Mouse (Mus musculus): Measurements from ENCODE around the gene Gtf3c5.

The Gtf3c5 gene

GRCm38 (mm10) chr2:28534436-28535262 is 48.9 kb downstream of the Gtf3c5 start:
- ATAC-seq (ENCODE audit: low TSS enrichment): no peak

- ATAC-seq (ENCODE audit: low TSS enrichment): no peak
Observed at GRCm38 (mm10) chr2:28533901-28534435, 49.6 kb downstream of the Gtf3c5 start.

GRCm38 (mm10) chr2:28532938-28533771 is 50.4 kb downstream of the Gtf3c5 start:
- ATAC-seq (ENCODE audit: low TSS enrichment): peak; percentile 76

- no peak for ATAC-seq (ENCODE audit: low TSS enrichment)
Observed at GRCm38 (mm10) chr2:28530311-28530710, 53.2 kb downstream of the Gtf3c5 start.

GRCm38 (mm10) chr2:28529856-28530255 is 53.7 kb downstream of the Gtf3c5 start:
- ATAC-seq (ENCODE audit: low TSS enrichment): no peak

GRCm38 (mm10) chr2:28528354-28528730 is 55.2 kb downstream of the Gtf3c5 start:
- ATAC-seq (ENCODE audit: low TSS enrichment): no peak

- no peak for ATAC-seq (ENCODE audit: low TSS enrichment)
Observed at GRCm38 (mm10) chr2:28527436-28528353, 55.9 kb downstream of the Gtf3c5 start.

- ATAC-seq (ENCODE audit: low TSS enrichment): no peak
Observed at GRCm38 (mm10) chr2:28525943-28526876, 57.3 kb downstream of the Gtf3c5 start.

GRCm38 (mm10) chr2:28525219-28525942 is 58.2 kb downstream of the Gtf3c5 start:
- ATAC-seq (ENCODE audit: low TSS enrichment): peak; percentile 28

GRCm38 (mm10) chr2:28524406-28524805 is 59.1 kb downstream of the Gtf3c5 start:
- ATAC-seq (ENCODE audit: low TSS enrichment): no peak

GRCm38 (mm10) chr2:28523643-28524117 is 59.9 kb downstream of the Gtf3c5 start:
- peak; percentile 77 for ATAC-seq (ENCODE audit: low TSS enrichment)

- no peak for ATAC-seq (ENCODE audit: low TSS enrichment)
Observed at GRCm38 (mm10) chr2:28522166-28522565, 61.4 kb downstream of the Gtf3c5 start.

- ATAC-seq (ENCODE audit: low TSS enrichment): peak; percentile 9
Observed at GRCm38 (mm10) chr2:28521571-28522151, 61.9 kb downstream of the Gtf3c5 start.

GRCm38 (mm10) chr2:28520581-28520980 is 63.0 kb downstream of the Gtf3c5 start:
- ATAC-seq (ENCODE audit: low TSS enrichment): no peak

- peak; percentile 51 for ATAC-seq (ENCODE audit: low TSS enrichment)
Observed at GRCm38 (mm10) chr2:28518231-28518630, 65.3 kb downstream of the Gtf3c5 start.

- no peak for ATAC-seq (ENCODE audit: low TSS enrichment)
Observed at GRCm38 (mm10) chr2:28517206-28517909, 66.2 kb downstream of the Gtf3c5 start.
